Mouse (Mus musculus) liver, embryonic 14.5 days (tissue): Measurements from ENCODE around the gene Tmem9. TPM values are rescaled to one million over a fixed set of nuclear protein-coding genes. Genes with fewer than 3 reads are reported as not detected.

ENCODE experiments used
- ATAC-seq: fragments of 200-750 bp; cut with Nextera tagmentation; 2 replicates; pipeline ENCODE4 v1.8.0; 2017; ENCODE audit warnings: moderate number of reproducible peaks, mild to moderate bottlenecking, moderate library complexity; ENCODE audit not compliant: insufficient read depth
- DNase-seq, 3 experiments: peaks; one replicate each; pipeline ENCODE4 v3.0.0-alpha.2; 2012 to 2013; ENCODE audit warnings: low read depth in 3 of 3, low spot score in 3 of 3
- H3K27ac ChIP-seq: fragments of 300-500 bp; sonication (generic); 2 replicates; pipeline ENCODE4 v1.5.1; 2014; ENCODE audit warnings: moderate library complexity, mild to moderate bottlenecking, control low read depth, inconsistent platforms
- H3K27me3 ChIP-seq: fragments of 300-500 bp; sonication (generic); 2 replicates; pipeline ENCODE4 v1.6.1; 2014; ENCODE audit warnings: mild to moderate bottlenecking, low read length, moderate library complexity; ENCODE audit not compliant: control insufficient read depth, insufficient read depth
- H3K36me3 ChIP-seq: fragments of 300-500 bp; sonication (generic); replicated peaks from 2 replicates; pipeline ENCODE4 v1.6.1; 2014; ENCODE audit warnings: low read depth; ENCODE audit not compliant: control insufficient read depth, insufficient read depth
- H3K4me1 ChIP-seq, 2 experiments: fragments of 200-500 bp in 1 of 2; fragments of 300-500 bp in 1 of 2; sonication (generic) in 1 of 2; replicated peaks; 2 replicates each; pipeline ENCODE4 v1.6.1; 2012 to 2014; ENCODE audit warnings: antibody characterized with exemption in 1 of 2, inconsistent platforms in 1 of 2, low read length in 1 of 2; ENCODE audit not compliant: control insufficient read depth in 2 of 2, insufficient read depth in 2 of 2
- H3K4me2 ChIP-seq: fragments of 300-500 bp; sonication (generic); 2 replicates; pipeline ENCODE4 v1.6.1; 2014; ENCODE audit warnings: low read depth, mild to moderate bottlenecking, control low read depth, moderate library complexity
- H3K4me3 ChIP-seq, 2 experiments: fragments of 200-500 bp in 1 of 2; fragments of 300-500 bp in 1 of 2; sonication (generic) in 1 of 2; 2 replicates each; pipeline ENCODE4 v1.5.1; 2012 to 2014; ENCODE audit warnings: low read depth in 2 of 2, low read length in 2 of 2, mild to moderate bottlenecking in 2 of 2, control low read depth in 1 of 2, inconsistent platforms in 1 of 2, moderate library complexity in 1 of 2; ENCODE audit not compliant: insufficient read depth in 1 of 2
- H3K9ac ChIP-seq: fragments of 300-500 bp; sonication (generic); replicated peaks from 2 replicates; pipeline ENCODE4 v1.6.1; 2014; ENCODE audit warnings: mild to moderate bottlenecking, control low read depth, moderate library complexity
- H3K9me3 ChIP-seq: fragments of 300-500 bp; sonication (generic); 2 replicates; pipeline ENCODE4 v1.6.1; 2016; ENCODE audit warnings: low read length, mixed read lengths; ENCODE audit not compliant: control insufficient read depth
- CTCF ChIP-seq: IDR thresholded peaks from 2 replicates; pipeline ENCODE4 v1.5.1; 2016; ENCODE audit warnings: antibody characterized with exemption, low read depth, control low read depth
- EP300 ChIP-seq: IDR thresholded peaks from 2 replicates; pipeline ENCODE4 v1.6.1; 2016; ENCODE audit warnings: antibody characterized with exemption, low read depth
- WGBS: fragments of 180-500 bp; shearing (Covaris S2); extraction: QIAGEN DNeasy Blood & Tissue Kit; methylation state at CpG from one replicate; pipeline ENCODE4 v1.1.7; 2014; ENCODE audit not compliant: insufficient replicate concordance; 5-methylcytosine and 5-hydroxymethylcytosine counted together
- polyA plus RNA-seq, 2 experiments: library from polyadenylated mRNA; depleted of rRNA in 1 of 2; stranded (reverse) in 1 of 2; unstranded in 1 of 2; fragments of >200 nt; fragmentation: Nextera tagmentation in 1 of 2; extraction: Ambion mirVana in 1 of 2; gene quantifications; 2 replicates each; pipeline versions ENCODE4 v1.2.1 to v1.2.3; 2012 to 2014

Tmem9 gene
- polyA plus RNA-seq, 2 experiments = 44.2 to 44.4 TPM

- Histone ChIP-seq H3K9ac (no peak overlapping the region), H3K9me3 (no peaks in the 10 kb centered on the region), H3K4me2 (no peak overlapping the region), H3K27ac (no peak overlapping the region), H3K4me1 (peaks cover 8 to 11% of the 10 kb centered on the region in 2 experiments), H3K4me3 (no peak overlapping the region), H3K36me3 (no peaks in the 10 kb centered on the region), H3K27me3 (peaks cover 10% of the 10 kb centered on the region)
- DNase-seq (no peak), ATAC-seq (no peak)
- no peak for TF ChIP-seq CTCF
- no peak for TF ChIP-seq EP300
- 59% methylated on average over 7 of the region's 7 CpGs for WGBS
These were observed 10.4 kb upstream of the Tmem9 start for GRCm38 (mm10) chr1:135997537-135997936.

DNA sequence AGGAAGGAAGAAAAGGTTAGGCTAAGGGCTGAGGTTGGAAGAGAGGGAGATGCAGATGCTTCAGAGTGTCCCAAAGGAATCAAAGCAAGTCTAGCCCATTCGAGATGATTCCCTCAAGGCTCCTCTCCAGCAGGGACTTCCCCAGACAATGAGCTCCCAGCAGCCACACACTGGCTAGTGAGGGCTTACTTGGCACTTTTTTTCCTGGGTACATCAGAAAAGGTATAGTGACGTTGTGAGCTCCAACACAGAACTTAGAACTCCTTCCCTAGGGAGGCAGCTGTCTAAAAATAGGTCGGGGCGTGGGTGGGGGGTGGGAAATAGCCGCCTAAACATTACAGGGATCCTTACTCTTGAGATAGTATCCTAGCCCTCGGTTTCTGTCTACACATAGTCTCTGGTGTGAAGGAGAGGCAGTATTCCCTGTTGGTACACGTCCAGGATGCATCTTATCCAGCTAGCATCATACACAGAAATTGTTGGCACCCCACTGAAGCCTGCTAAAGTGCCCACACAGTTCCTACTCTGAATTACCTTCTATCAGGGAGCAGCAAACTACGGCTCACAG lies 8.1 kb upstream of the Tmem9 start:
- no peak for ATAC-seq
- peaks cover 10% of the 10 kb centered on the region for H3K27me3 ChIP-seq
- 44% methylated on average over 8 of the region's 8 CpGs for whole genome bisulfite sequencing

GRCm38 (mm10) chr1:136001438-136001837 lies 6.5 kb upstream of the Tmem9 start:
- WGBS = 79% methylated on average over 2 of the region's 2 CpGs
- ATAC-seq = no peak
- Histone ChIP-seq H3K9ac (no peak overlapping the region), H3K4me2 (no peak overlapping the region), H3K36me3 (no peaks in the 10 kb centered on the region), H3K27ac (no peak overlapping the region), H3K4me1 (no peaks in the 10 kb centered on the region), H3K9me3 (no peaks in the 10 kb centered on the region), H3K4me3 (no peak overlapping the region), H3K27me3 (peaks cover 10% of the 10 kb centered on the region)
- no peak for DNase-seq
- TF ChIP-seq CTCF (no peak), EP300 (no peak)

More for the DNA sequence above, 8.1 kb upstream of the Tmem9 start:
- Histone ChIP-seq H3K4me3 (no peak overlapping the region), H3K4me2 (no peak overlapping the region), H3K9ac (no peak overlapping the region), H3K36me3 (no peaks in the 10 kb centered on the region), H3K27ac (no peak overlapping the region), H3K9me3 (no peaks in the 10 kb centered on the region), H3K4me1 (peaks cover 8 to 10% of the 10 kb centered on the region in 2 experiments)
- TF ChIP-seq CTCF (no peak), EP300 (no peak)
- no peak for DNase-seq

DNA sequence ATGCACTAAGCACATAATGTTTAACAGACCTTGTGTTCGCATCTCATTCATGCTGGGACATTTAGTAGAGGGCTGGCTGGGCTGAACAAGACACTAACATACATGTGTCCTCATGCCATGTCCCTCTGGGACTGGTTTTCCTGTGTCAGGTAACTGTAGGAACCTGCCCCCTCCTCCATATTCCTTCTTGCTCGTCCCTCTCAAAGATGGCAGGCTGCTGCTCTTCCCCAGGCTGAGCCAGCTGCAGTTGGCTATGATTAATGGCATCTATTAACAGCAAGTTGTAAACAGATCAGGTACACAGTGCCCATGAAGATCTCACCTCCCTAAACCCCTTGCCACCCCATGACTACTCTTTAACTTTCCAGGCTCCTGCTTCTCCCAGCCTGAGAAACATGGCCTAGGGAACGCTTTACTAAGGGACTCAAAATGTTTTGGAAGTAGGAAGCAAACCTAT lies 1.6 kb upstream of the Tmem9 start, which contains the start of gene Igfn1:
Gene Igfn1 (minus strand): TSS at position 51 of the 457 bp plus-strand sequence.
- no peaks in the 10 kb centered on the region for H3K36me3 ChIP-seq
- DNase-seq (no peak), ATAC-seq (no peak)
- peak within 1 kb of the TSS; percentile 72; the same call in 1 of the 2 replicates for H3K9ac ChIP-seq
- H3K27me3 ChIP-seq = peaks cover 3% of the 10 kb centered on the region; the same call in 1 of the 2 replicates
- peak within 1 kb of the TSS; percentile 92 for H3K4me2 ChIP-seq
- TF ChIP-seq EP300 = no peak
- TF ChIP-seq CTCF = no peak
- WGBS = 68% methylated on average over 3 of the region's 3 CpGs
- peak within 1 kb of the TSS in 1 of 2 experiments; percentile 67; a peak in 2 of 4 replicates for H3K4me3 ChIP-seq
- H3K27ac ChIP-seq = no peak within 1 kb of the TSS
- no peaks in the 10 kb centered on the region for H3K9me3 ChIP-seq
- peaks cover 17 to 22% of the 10 kb centered on the region in 2 experiments for H3K4me1 ChIP-seq

DNA sequence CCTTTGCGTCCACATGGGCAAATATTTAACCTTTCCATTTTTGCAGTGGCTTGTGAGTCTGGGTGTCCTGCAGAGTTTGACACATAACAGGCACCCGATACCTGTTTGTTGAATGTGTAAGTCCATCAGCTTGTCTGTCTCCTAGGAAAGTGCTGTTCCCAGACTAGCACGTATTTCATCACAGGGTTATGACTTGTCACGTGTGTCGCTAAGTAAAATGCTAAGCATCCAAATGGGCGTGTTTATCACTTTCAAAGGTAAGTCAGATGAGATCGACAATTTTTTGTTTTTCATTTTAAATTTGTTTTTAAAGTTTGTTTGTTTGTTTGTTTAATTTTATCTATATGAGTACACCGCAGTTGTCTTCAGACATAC lies 196 bp downstream of the Tmem9 start:
- 14% methylated on average over 8 of the region's 8 CpGs for WGBS
- H3K27ac ChIP-seq = peak overlapping the region; percentile 60
- no peaks in the 10 kb centered on the region for H3K9me3 ChIP-seq
- peaks cover 26 to 35% of the 10 kb centered on the region in 2 experiments for H3K4me1 ChIP-seq
- TF ChIP-seq CTCF (no peak; the same call in 1 of the 2 replicates), EP300 (no peak)
- H3K9ac ChIP-seq = peak overlapping the region; percentile 52
- no peaks in the 10 kb centered on the region; the same call in 1 of the 2 replicates for H3K27me3 ChIP-seq
- peak overlapping the region; percentile 67 to 68 for H3K4me3 ChIP-seq
- ATAC-seq = peak; percentile 65
- no peaks in the 10 kb centered on the region for H3K36me3 ChIP-seq
- peak overlapping the region; percentile 92 for H3K4me2 ChIP-seq
- DNase-seq = no peak
